Mouse (Mus musculus): Measurements from ENCODE around the gene Ppm1d. TPM values are rescaled to one million over a fixed set of nuclear protein-coding genes. Genes with fewer than 3 reads are reported as not detected.

Ppm1d gene
- polyA plus RNA-seq, 1 experiment from 2014 or later: 13.7 TPM

- 67% methylated on average over 13 of the region's 13 CpGs for WGBS
- ATAC-seq (replicated peaks; ENCODE audit: extremely low read depth, insufficient read depth, low FRiP score): no peak
- no peaks in the 10 kb centered on the region for H3K4me1 ChIP-seq (ENCODE audit: control insufficient read depth, insufficient read depth, low read length)
- H3K9ac ChIP-seq (ENCODE audit: low read length): no peak overlapping the region
- H3K27ac ChIP-seq (ENCODE audit: low read length): no peak overlapping the region
- H3K9me3 ChIP-seq (replicated peaks; ENCODE audit: control insufficient read depth, low read length): 0 out of 2 replicates have a peak, but pooled peaks cover 1% of the 10 kb centered on the region
- no peaks in the 10 kb centered on the region for H3K27me3 ChIP-seq (ENCODE audit: control insufficient read depth, insufficient read depth, low read length)
- H3K4me3 ChIP-seq (ENCODE audit: low read length): no peak overlapping the region
- no peaks in the 10 kb centered on the region for H3K36me3 ChIP-seq (ENCODE audit: control insufficient read depth, insufficient read depth)
- H3K4me2 ChIP-seq (ENCODE audit: low read depth, low read length): no peak overlapping the region
Measured at GRCm38 (mm10) chr11:85297953-85298352, 13.1 kb upstream of the Ppm1d start.

DNA sequence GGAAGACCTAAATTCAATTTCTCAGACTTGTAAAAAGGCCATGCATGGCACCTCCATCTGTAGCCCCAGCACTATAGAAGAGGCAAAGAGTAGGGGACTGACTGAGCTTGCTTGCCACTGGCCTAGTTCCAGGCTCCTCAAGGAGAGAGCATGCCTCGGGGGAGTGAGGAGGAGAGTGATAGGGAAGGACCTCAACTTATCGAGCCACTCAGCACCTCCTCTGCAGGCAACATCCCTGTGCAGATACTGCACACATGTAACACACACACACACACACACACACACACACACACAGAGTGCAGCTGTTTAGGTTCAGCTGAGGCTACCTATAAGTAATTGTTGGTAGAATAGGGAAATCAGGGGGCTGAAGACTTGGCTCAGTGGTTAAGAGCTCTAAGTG, 11.2 kb upstream of the Ppm1d start:
- Histone ChIP-seq H3K4me2 (ENCODE audit: low read depth, low read length) (no peak overlapping the region), H3K27me3 (ENCODE audit: control insufficient read depth, insufficient read depth, low read length) (no peaks in the 10 kb centered on the region), H3K9me3 (replicated peaks; ENCODE audit: control insufficient read depth, low read length) (no peaks in the 10 kb centered on the region), H3K9ac (ENCODE audit: low read length) (no peak overlapping the region), H3K27ac (ENCODE audit: low read length) (no peak overlapping the region), H3K4me3 (ENCODE audit: low read length) (no peak overlapping the region), H3K36me3 (ENCODE audit: control insufficient read depth, insufficient read depth) (no peaks in the 10 kb centered on the region), H3K4me1 (ENCODE audit: control insufficient read depth, insufficient read depth, low read length) (no peaks in the 10 kb centered on the region)
- no peak for ATAC-seq (replicated peaks; ENCODE audit: extremely low read depth, insufficient read depth, low FRiP score)
- WGBS: 46% methylated on average over 2 of the region's 2 CpGs

GRCm38 (mm10) chr11:85301161-85301560, 9.9 kb upstream of the Ppm1d start:
- no peak overlapping the region for H3K4me2 ChIP-seq (ENCODE audit: low read depth, low read length)
- ATAC-seq (replicated peaks; ENCODE audit: extremely low read depth, insufficient read depth, low FRiP score): no peak
- H3K27me3 ChIP-seq (ENCODE audit: control insufficient read depth, insufficient read depth, low read length): no peaks in the 10 kb centered on the region
- H3K9me3 ChIP-seq (replicated peaks; ENCODE audit: control insufficient read depth, low read length): no peaks in the 10 kb centered on the region
- no peaks in the 10 kb centered on the region for H3K4me1 ChIP-seq (ENCODE audit: control insufficient read depth, insufficient read depth, low read length)
- H3K9ac ChIP-seq (ENCODE audit: low read length): no peak overlapping the region
- no peaks in the 10 kb centered on the region for H3K36me3 ChIP-seq (ENCODE audit: control insufficient read depth, insufficient read depth)
- H3K27ac ChIP-seq (ENCODE audit: low read length): no peak overlapping the region
- H3K4me3 ChIP-seq (ENCODE audit: low read length): no peak overlapping the region
- 79% methylated on average over 3 of the region's 3 CpGs for WGBS

GRCm38 (mm10) chr11:85301836-85302235, 9.2 kb upstream of the Ppm1d start:
- WGBS: 69% methylated on average over 2 of the region's 2 CpGs
- H3K4me3 ChIP-seq (ENCODE audit: low read length): no peak overlapping the region
- H3K36me3 ChIP-seq (ENCODE audit: control insufficient read depth, insufficient read depth): no peaks in the 10 kb centered on the region
- H3K9ac ChIP-seq (ENCODE audit: low read length): no peak overlapping the region
- H3K9me3 ChIP-seq (replicated peaks; ENCODE audit: control insufficient read depth, low read length): no peaks in the 10 kb centered on the region
- H3K27me3 ChIP-seq (ENCODE audit: control insufficient read depth, insufficient read depth, low read length): no peaks in the 10 kb centered on the region
- no peak overlapping the region for H3K27ac ChIP-seq (ENCODE audit: low read length)
- ATAC-seq (replicated peaks; ENCODE audit: extremely low read depth, insufficient read depth, low FRiP score): no peak
- no peak overlapping the region for H3K4me2 ChIP-seq (ENCODE audit: low read depth, low read length)
- no peaks in the 10 kb centered on the region for H3K4me1 ChIP-seq (ENCODE audit: control insufficient read depth, insufficient read depth, low read length)

- no peak overlapping the region for H3K4me3 ChIP-seq (ENCODE audit: low read length)
- H3K9ac ChIP-seq (ENCODE audit: low read length): no peak overlapping the region
- H3K36me3 ChIP-seq (ENCODE audit: control insufficient read depth, insufficient read depth): no peaks in the 10 kb centered on the region
- H3K9me3 ChIP-seq (replicated peaks; ENCODE audit: control insufficient read depth, low read length): no peaks in the 10 kb centered on the region
- no peaks in the 10 kb centered on the region for H3K27me3 ChIP-seq (ENCODE audit: control insufficient read depth, insufficient read depth, low read length)
- peaks cover 4% of the 10 kb centered on the region; the same call in 1 of the 2 replicates for H3K4me1 ChIP-seq (ENCODE audit: control insufficient read depth, insufficient read depth, low read length)
- H3K27ac ChIP-seq (ENCODE audit: low read length): no peak overlapping the region
- ATAC-seq (replicated peaks; ENCODE audit: extremely low read depth, insufficient read depth, low FRiP score): no peak
- no peak overlapping the region for H3K4me2 ChIP-seq (ENCODE audit: low read depth, low read length)
- 33% methylated on average over 4 of the region's 4 CpGs for WGBS
Measured at GRCm38 (mm10) chr11:85306577-85307260, 4.3 kb upstream of the Ppm1d start.

- no peak overlapping the region for H3K4me3 ChIP-seq (ENCODE audit: low read length)
- H3K36me3 ChIP-seq (ENCODE audit: control insufficient read depth, insufficient read depth): no peaks in the 10 kb centered on the region
- no peak overlapping the region for H3K4me2 ChIP-seq (ENCODE audit: low read depth, low read length)
- H3K4me1 ChIP-seq (ENCODE audit: control insufficient read depth, insufficient read depth, low read length): peaks cover 14% of the 10 kb centered on the region
- no peaks in the 10 kb centered on the region for H3K9me3 ChIP-seq (replicated peaks; ENCODE audit: control insufficient read depth, low read length)
- no peaks in the 10 kb centered on the region for H3K27me3 ChIP-seq (ENCODE audit: control insufficient read depth, insufficient read depth, low read length)
- H3K9ac ChIP-seq (ENCODE audit: low read length): no peak overlapping the region
- ATAC-seq (replicated peaks; ENCODE audit: extremely low read depth, insufficient read depth, low FRiP score): no peak
- 75% methylated on average over 2 of the region's 2 CpGs for WGBS
- H3K27ac ChIP-seq (ENCODE audit: low read length): no peak overlapping the region
Measured at GRCm38 (mm10) chr11:85308799-85309198, 2.2 kb upstream of the Ppm1d start.

DNA sequence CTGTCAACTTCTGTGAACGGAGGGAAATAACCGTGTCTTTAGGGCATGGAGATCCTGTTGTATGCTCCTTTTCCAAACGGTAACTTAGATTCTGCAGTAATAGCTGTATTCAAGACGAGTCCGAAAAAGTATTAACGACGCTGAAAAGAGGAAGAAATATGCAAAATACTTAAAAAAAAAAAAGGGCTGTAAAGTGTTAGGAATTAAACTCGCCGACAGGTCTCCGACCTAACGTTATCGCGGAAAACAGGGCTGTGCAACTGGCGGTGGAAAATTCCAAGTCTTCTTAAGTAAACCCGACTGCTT, 684 bp upstream of the Ppm1d start:
- 2% methylated on average over 15 of the region's 15 CpGs for WGBS
- H3K4me3 ChIP-seq (ENCODE audit: low read length): peak overlapping the region; percentile 96
- H3K27ac ChIP-seq (ENCODE audit: low read length): peak overlapping the region; percentile 88

GRCm38 (mm10) chr11:85311645-85312490, 824 bp downstream of the Ppm1d start:
- H3K9ac ChIP-seq (ENCODE audit: low read length): peak overlapping the region; percentile 98
- H3K9me3 ChIP-seq (replicated peaks; ENCODE audit: control insufficient read depth, low read length): no peaks in the 10 kb centered on the region
- H3K27ac ChIP-seq (ENCODE audit: low read length): peak overlapping the region; percentile 97
- peaks cover 14% of the 10 kb centered on the region for H3K4me1 ChIP-seq (ENCODE audit: control insufficient read depth, insufficient read depth, low read length)
- peak; percentile 28 for ATAC-seq (replicated peaks; ENCODE audit: extremely low read depth, insufficient read depth, low FRiP score)
- H3K36me3 ChIP-seq (ENCODE audit: control insufficient read depth, insufficient read depth): peaks cover 12% of the 10 kb centered on the region
- H3K27me3 ChIP-seq (ENCODE audit: control insufficient read depth, insufficient read depth, low read length): no peaks in the 10 kb centered on the region
- under 1% methylated on average over 54 of the region's 56 CpGs for WGBS
- peak overlapping the region; percentile 73 for H3K4me2 ChIP-seq (ENCODE audit: low read depth, low read length)
- H3K4me3 ChIP-seq (ENCODE audit: low read length): peak overlapping the region; percentile 96

More for the DNA sequence above, 684 bp upstream of the Ppm1d start:
- Histone ChIP-seq H3K4me2 (ENCODE audit: low read depth, low read length) (peak overlapping the region; percentile 67), H3K4me1 (ENCODE audit: control insufficient read depth, insufficient read depth, low read length) (peaks cover 14% of the 10 kb centered on the region), H3K9me3 (replicated peaks; ENCODE audit: control insufficient read depth, low read length) (no peaks in the 10 kb centered on the region), H3K27me3 (ENCODE audit: control insufficient read depth, insufficient read depth, low read length) (no peaks in the 10 kb centered on the region), H3K36me3 (ENCODE audit: control insufficient read depth, insufficient read depth) (peaks cover 9% of the 10 kb centered on the region), H3K9ac (ENCODE audit: low read length) (peak overlapping the region; percentile 68)
- no peak for ATAC-seq (replicated peaks; ENCODE audit: extremely low read depth, insufficient read depth, low FRiP score)

DNA sequence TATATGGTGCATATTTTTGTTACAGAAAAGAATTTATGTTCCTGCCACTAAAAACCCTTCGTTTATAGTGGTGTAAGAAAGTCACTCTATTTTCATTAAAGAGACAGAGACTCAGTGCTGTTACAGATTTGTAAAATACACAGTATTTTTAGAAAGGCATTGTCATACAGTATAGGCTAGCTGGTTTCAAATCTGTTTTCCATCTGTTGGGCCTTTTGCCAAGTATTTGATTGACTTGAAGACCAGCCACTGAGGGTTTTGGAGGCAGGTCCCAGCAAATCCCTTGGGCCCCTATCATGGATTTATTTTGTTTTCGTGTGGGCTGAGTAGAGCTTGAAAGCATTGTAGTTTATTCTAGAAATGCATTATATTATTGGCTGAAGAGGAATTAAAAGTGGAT, 1.8 kb downstream of the Ppm1d start:
- ATAC-seq (replicated peaks; ENCODE audit: extremely low read depth, insufficient read depth, low FRiP score): no peak
- Histone ChIP-seq H3K27ac (ENCODE audit: low read length) (no peak overlapping the region), H3K4me3 (ENCODE audit: low read length) (peak overlapping the region; percentile 96), H3K36me3 (ENCODE audit: control insufficient read depth, insufficient read depth) (peaks cover 12% of the 10 kb centered on the region), H3K27me3 (ENCODE audit: control insufficient read depth, insufficient read depth, low read length) (no peaks in the 10 kb centered on the region), H3K9ac (ENCODE audit: low read length) (peak overlapping the region; percentile 98), H3K4me1 (ENCODE audit: control insufficient read depth, insufficient read depth, low read length) (peaks cover 14% of the 10 kb centered on the region), H3K4me2 (ENCODE audit: low read depth, low read length) (peak overlapping the region; percentile 73), H3K9me3 (replicated peaks; ENCODE audit: control insufficient read depth, low read length) (no peaks in the 10 kb centered on the region)
- 16% methylated on average over 2 of the region's 2 CpGs for WGBS

All from heart, embryonic 16.5 days (tissue).